Mouse (Mus musculus): ENCODE results near the gene 2610001J05Rik.

The 2610001J05Rik gene

GRCm38 (mm10) chr6:13835720-13836665 lies 35.3 kb downstream of the 2610001J05Rik start:
- no peak for DNase-seq (ENCODE audit: low spot score in 2 of 2)

GRCm38 (mm10) chr6:13832770-13833169 lies 38.5 kb downstream of the 2610001J05Rik start:
- DNase-seq (ENCODE audit: low spot score in 2 of 2): no peak

GRCm38 (mm10) chr6:13828877-13829276 lies 42.4 kb downstream of the 2610001J05Rik start:
- no peak for DNase-seq (ENCODE audit: low spot score in 2 of 2)
